Mouse (Mus musculus): Measurements from ENCODE around the gene Sgsm3.

The Sgsm3 gene

DNA sequence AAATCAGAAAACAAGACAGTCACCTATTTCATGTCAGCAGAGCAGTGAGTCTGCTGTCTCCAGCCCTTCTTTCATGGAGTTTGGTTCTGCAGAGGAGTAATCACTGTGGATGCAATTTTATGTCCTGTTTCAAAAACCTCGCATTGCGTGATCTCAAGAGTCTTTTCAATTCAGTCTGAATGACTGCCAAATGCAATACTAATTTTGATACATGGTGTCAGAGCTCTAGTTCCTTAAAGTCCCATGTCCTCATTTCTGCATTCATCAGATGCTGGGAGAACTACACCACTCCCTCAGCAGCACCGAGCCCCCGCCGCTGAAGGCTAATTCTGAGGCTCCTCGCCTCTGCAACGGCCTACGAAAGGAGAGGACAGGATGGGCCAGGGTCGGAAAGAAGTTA is 46.3 kb downstream of the Sgsm3 start:
- DNase-seq (ENCODE audit: inconsistent age in 2 of 2, low spot score in 1 of 2), result no peak

GRCm38 (mm10) chr15:81026901-81027300 is 49.3 kb downstream of the Sgsm3 start:
- DNase-seq (ENCODE audit: inconsistent age in 2 of 2, low spot score in 1 of 2), result no peak

DNA sequence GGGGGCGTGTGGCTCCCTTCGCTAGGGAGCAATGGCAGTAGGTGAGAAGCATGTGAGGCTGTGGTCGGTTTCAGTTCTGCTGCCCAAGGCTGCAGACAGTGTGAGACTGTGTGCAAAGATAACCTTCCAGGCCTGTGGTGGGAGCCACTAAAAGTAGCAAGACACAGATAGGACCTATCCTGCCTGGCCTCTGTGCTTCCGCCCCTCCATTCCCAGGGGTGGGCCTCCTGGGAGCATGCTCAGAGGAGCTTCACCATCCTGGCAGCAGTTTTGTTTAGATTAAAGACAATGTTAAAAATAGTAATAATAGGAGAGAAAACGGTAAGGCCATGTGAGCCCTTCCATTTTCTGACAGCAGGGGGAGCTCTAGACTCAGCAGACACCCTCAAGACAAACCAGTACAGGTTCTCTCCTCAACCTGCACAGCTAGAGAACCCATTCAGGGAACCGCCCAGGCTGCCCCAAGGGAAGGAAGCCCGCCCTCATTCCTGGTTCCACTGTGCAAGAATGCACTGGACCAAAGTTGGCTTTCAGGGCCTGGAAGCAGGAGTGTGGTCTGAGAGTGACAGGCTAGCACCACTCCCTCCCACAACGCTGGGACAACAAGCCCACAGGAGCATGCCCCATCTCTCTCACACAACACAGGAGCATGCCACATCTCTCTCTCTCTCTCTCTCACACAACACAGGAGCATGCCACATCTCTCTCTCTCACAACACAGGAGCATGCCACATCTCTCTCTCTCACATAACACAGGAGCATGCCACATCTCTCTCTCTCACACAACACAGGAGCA is 50.0 kb downstream of the Sgsm3 start:
- peak; percentile 67 to 92 for DNase-seq (ENCODE audit: inconsistent age in 2 of 2, low spot score in 1 of 2)

DNA sequence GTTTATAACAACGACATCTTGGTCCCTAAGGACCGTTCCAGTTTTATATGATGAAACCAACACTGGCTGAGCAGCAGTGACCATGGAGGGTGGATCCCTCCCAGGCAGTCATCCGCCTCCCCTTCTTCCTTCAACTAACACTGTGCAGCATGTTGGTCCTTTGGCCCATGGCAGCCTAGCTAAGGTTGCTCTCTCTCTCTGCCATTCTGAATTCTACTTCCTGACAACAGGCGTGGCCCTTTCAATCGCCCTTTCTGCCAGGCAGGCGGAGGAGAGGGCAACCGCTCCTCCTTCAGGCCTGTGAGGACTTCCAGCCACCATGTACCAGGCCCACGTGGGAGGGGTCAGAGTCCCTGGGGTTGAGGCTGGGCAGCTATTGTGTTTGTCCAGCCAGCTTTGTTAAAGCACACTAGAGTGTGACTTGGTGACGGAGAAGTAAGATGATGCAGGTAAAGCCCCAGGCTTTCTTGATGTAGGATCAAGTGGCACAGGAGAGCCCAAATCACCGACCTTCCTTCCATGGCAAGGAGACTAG is 53.4 kb downstream of the Sgsm3 start:
- DNase-seq (ENCODE audit: inconsistent age in 2 of 2, low spot score in 1 of 2), result no peak

GRCm38 (mm10) chr15:81031611-81032010 is 54.0 kb downstream of the Sgsm3 start:
- DNase-seq (ENCODE audit: inconsistent age in 2 of 2, low spot score in 1 of 2), result no peak

DNA sequence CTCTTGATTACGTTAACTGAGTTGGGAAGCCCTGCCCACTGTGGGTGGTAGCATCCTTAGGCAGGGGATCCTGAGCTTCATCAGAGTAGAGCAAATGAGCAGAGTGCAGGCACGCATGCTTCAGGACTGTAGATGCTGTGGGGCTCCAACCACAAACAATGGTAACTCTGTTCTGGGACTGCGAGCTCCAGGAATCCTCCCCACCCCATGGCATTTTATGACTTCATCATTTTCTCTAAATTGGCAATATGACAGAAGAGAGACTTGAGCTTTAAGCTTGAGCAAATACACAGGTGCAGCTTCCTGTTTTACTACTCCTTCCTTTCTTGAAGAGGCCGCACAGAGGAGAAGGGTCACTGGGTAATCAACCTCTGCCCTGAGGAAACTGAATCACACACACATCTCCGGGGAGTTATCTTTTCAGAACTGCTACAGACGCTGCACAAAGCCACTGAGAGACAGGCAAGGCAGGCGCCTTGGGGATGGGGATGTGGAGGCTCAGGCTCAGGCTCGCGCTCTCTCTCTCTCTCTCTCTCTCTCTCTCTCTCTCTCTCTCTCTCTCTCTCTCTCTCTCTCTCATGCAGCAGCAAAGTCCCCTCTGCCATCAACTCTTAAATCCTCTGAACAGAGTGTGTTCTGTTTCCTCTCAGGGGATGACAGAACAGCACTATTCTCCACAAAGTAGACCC is 55.5 kb downstream of the Sgsm3 start:
- DNase-seq (ENCODE audit: inconsistent age in 2 of 2, low spot score in 1 of 2), result no peak

- no peak for DNase-seq (ENCODE audit: inconsistent age in 2 of 2, low spot score in 1 of 2)
Observed at GRCm38 (mm10) chr15:81034119-81034518, 56.6 kb downstream of the Sgsm3 start.

DNA sequence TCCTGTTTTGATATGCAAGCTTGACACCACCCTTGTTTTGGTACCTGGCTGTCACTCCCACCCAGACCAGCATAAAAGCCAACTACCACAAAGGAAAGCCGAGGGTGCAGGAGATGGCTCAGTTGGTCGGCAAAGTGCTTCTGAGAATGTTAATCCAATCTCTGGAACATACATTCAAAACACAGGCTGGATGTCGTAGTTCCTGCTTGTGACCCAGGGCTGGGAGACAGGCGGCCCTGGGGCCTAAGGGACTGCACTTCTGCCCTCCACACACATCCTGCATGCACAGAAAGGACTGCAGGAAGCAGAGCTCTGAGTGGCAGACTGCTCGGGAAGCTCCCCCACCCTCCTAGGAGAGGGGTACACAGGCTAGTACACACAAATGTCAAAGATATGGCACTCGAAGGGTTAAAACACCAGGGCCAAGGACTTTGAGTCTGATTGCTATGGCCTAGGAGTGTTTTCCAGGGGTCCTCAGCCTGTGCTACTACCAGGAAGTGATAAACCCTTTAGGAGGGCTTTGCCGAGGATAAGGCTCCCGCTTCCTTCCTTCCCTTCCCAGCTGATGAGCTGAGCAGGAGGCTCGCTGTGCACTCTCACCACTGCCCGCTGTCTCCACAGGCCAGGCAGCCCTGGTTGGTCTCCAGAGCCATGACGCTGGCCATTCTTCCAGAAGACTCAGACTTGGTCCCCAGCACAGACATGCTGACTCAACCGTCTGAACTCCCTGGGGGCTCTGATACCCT is 58.0 kb downstream of the Sgsm3 start:
- DNase-seq (ENCODE audit: inconsistent age in 2 of 2, low spot score in 1 of 2), result no peak

- no peak for DNase-seq (ENCODE audit: inconsistent age in 2 of 2, low spot score in 1 of 2)
Observed at GRCm38 (mm10) chr15:81038419-81038818, 60.9 kb downstream of the Sgsm3 start.

- no peak for DNase-seq (ENCODE audit: inconsistent age in 2 of 2, low spot score in 1 of 2)
Observed at GRCm38 (mm10) chr15:81041767-81042166, 64.2 kb downstream of the Sgsm3 start.

GRCm38 (mm10) chr15:81042276-81042931 is 64.8 kb downstream of the Sgsm3 start:
- no peak for DNase-seq (ENCODE audit: inconsistent age in 2 of 2, low spot score in 1 of 2)

DNA sequence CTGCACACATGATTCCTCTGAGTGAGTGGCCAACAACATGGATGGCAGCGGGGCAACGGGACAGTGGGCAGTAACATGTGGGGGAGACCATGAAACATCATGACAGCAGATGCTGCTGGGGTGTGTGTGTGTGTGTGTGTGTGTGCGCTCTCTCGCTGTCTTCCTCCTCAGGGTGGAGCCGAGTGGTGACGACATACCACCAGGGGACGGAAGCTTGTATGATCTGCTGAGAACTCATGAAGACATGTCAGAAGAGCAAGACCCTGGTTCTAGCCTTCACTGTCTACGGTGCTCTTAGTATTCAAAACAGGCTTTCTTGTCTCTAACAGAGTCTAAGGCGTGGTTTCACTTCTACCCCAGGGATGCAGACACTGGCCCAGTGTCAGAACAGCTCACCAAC is 66.9 kb downstream of the Sgsm3 start:
- no peak for DNase-seq (ENCODE audit: inconsistent age in 2 of 2, low spot score in 1 of 2)

GRCm38 (mm10) chr15:81045336-81045735 is 67.8 kb downstream of the Sgsm3 start:
- DNase-seq (ENCODE audit: inconsistent age in 2 of 2, low spot score in 1 of 2), result no peak

DNA sequence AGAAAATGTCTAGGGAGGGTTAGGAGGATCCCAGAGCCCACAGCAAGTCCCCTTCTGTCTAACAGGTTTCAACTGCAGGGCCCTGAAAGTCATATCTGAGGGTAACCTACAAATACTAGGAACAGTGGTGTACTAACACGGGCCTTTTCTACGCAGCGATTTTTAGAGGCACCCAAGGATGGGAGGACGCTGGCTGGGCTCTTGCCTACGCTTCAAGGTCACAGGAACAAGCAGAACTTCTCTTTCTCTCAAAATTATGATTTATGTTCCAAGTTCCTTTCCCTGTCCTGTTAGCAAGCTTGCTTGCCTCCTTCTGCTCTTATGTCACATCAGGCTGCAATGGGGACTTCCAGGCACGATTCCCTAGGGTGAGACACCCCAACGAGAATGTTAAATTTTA is 68.5 kb downstream of the Sgsm3 start:
- DNase-seq (ENCODE audit: inconsistent age in 2 of 2, low spot score in 1 of 2), result peak; percentile 62 to 65

GRCm38 (mm10) chr15:81047497-81047896 is 69.9 kb downstream of the Sgsm3 start:
- DNase-seq (ENCODE audit: inconsistent age in 2 of 2, low spot score in 1 of 2), result no peak

DNA sequence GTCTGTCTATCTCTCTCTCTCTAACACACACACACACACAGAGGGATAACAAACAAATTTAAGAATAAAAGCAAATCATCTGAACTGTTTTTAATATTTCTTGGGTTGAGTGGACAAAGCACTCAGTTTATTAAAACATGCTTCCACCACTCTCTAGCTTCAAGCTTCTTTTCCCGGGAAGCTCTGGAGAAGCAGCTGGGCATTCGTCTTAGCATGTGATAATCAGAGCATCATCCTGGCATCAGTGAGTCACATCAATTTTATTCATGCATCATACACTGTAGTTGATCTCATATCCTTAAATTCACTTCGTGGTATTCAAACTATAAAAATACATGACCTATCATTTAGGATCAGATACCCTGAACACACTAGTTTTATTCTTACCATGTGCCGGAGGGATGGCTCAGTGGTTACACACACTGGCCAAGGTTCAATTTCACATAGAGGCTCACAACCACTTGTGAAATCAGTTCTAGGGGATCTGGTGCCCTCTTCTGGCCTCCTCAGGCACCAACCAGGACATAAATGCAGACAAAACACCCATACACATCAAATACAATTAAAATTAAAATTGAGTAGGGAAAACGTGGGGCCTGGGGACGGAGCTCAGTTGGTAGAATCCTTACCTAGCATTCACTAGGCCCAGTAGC is 72.0 kb downstream of the Sgsm3 start:
- peak in 1 of 2 experiments; percentile 70 for DNase-seq (ENCODE audit: inconsistent age in 2 of 2, low spot score in 1 of 2)

DNA sequence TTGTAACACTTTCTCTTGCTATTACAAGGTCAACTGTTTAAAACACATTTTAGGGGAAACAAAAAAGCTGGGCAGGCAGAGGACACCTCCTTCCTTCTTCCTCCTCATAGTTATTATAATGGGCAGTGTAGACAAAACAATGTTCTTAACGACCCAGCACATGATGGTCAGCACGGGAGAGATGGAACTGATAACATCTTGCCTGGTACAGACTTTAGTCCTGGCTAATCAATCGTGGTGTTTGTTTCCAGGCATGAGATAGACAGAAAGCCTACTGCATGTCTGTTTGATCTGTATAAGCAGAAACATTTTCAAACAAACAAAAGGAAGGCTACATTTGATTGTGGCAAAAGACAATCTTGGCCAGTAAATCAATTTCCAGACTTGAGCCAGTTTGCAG is 72.9 kb downstream of the Sgsm3 start:
- DNase-seq (ENCODE audit: inconsistent age in 2 of 2, low spot score in 1 of 2), result no peak

- no peak for DNase-seq (ENCODE audit: inconsistent age in 2 of 2, low spot score in 1 of 2)
Observed at GRCm38 (mm10) chr15:81052491-81052890, 74.9 kb downstream of the Sgsm3 start.

GRCm38 (mm10) chr15:81055488-81055887 is 77.9 kb downstream of the Sgsm3 start:
- DNase-seq (ENCODE audit: inconsistent age in 2 of 2, low spot score in 1 of 2), result no peak

DNA sequence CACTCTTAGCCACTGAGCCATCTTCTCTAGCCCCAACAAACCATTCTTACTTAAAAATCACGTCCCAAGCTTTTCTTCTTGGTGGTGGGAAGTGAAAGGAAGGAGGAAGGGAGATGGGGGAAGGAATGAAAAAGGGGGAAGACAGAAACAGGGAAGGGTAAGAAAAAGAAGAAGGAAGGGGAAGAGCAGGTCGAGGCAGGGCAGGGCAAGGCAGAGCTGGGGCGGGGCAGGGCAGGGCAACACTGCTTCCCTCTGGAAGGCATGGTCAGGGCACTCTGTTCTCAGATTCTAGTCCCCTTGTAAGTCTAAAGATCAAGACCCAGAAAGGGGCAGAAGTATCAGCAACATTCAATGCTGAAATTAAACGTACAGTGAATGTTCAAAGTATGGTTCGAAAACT is 80.2 kb downstream of the Sgsm3 start:
- DNase-seq (ENCODE audit: inconsistent age in 2 of 2, low spot score in 1 of 2), result no peak

DNA sequence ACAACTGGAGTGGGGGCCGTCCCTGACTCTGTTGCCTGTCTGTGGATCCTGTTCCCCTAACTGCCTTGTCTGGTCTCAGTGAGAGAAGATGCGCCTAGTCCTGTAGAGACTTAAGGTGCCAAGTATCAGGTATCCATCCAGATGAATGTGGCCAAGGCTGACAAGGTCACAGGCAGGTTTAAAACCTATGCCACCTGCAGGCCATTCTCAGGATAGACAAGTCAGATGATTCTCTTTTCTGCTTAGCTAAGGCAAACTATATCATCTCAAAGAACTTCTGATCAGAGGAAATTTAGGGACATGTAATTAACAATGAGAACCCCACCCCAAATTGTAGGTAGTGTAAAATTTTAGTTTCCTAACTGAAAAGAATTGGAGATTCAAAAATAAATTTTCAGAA is 83.4 kb downstream of the Sgsm3 start:
- no peak for DNase-seq (ENCODE audit: inconsistent age in 2 of 2, low spot score in 1 of 2)
